Mouse (Mus musculus): ENCODE measurements at regions not wholly inside any gene's neighbourhood (a gene's known extent, or its start where the extent isn't known, plus 50 kb on each side); places are given as distances from the start of the nearest gene placed in this dataset.
A peak's percentile ranks its signal among the peaks of the same experiment; 100 is the strongest.
"Not testable (repeated sequence)": the region's sequence is repeated elsewhere in the genome, so short reads cannot be mapped to it uniquely, and the experiment has no call there.

DNA sequence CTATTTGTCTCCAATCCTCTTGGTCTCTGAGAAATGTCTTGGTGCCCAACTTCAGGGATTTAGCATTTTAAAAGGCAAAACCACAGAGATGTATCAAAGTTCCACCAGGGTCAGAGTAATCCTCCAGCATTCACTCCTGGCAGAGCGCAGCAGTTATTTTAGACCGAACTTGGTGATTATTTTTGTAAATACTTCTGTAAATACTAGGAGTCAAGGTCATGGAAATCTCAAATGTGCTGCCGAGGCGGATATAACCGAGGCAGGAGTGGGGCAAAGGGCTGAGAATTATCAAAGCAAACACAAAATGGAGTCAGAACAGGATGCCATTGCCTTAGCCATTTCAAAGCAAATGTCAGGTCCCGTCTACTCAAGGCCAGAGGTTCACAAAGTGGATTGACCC is 105.2 kb downstream of the Nucb2 start:
- H3K9ac ChIP-seq (ENCODE audit: low read length), result no peak overlapping the region
- no peak for ATAC-seq (ENCODE audit: insufficient read depth, low FRiP score, low TSS enrichment)
- H3K4me1 ChIP-seq (ENCODE audit: control insufficient read depth, insufficient read depth, low read length), result no peaks in the 10 kb centered on the region
- H3K36me3 ChIP-seq (ENCODE audit: control insufficient read depth, insufficient read depth, low read length), result no peaks in the 10 kb centered on the region
- H3K4me3 ChIP-seq (ENCODE audit: low read depth, low read length), result no peak overlapping the region
- no peak overlapping the region for H3K4me2 ChIP-seq (ENCODE audit: low read depth)
- no peaks in the 10 kb centered on the region for H3K27me3 ChIP-seq (ENCODE audit: control insufficient read depth, insufficient read depth, low read length)
- no peaks in the 10 kb centered on the region for H3K9me3 ChIP-seq (ENCODE audit: control insufficient read depth, low read length)
- 82% methylated on average over 6 of the region's 6 CpGs for WGBS
- H3K27ac ChIP-seq (ENCODE audit: low read depth, low read length), result no peak overlapping the region
- DNase-seq (ENCODE audit: low spot score), result no peak

DNA sequence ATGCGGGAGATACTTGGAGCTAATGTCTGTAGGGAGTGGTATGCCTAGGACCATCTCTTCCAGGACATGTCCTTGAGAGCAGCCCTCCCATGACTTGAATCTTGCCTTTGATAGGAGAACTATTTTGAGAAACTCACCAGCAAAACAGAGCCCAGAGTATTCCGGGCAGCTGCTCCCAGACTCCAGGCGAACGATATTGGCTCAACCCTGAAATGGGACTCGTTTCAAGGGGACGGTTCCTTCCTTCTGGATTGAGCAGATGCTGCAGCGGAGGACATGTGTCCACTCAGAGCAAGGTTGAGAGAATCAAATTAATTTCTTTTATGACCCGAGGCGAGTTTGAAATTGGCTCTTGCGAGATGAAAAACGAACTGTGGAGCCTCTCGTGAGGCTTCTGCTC is 105.7 kb downstream of the Nucb2 start:
- H3K36me3 ChIP-seq (ENCODE audit: control insufficient read depth, insufficient read depth, low read length), result no peaks in the 10 kb centered on the region
- DNase-seq (ENCODE audit: low spot score), result no peak
- H3K27me3 ChIP-seq (ENCODE audit: control insufficient read depth, insufficient read depth, low read length), result no peaks in the 10 kb centered on the region
- 84% methylated on average over 12 of the region's 12 CpGs for WGBS
- H3K27ac ChIP-seq (ENCODE audit: low read depth, low read length), result no peak overlapping the region
- no peaks in the 10 kb centered on the region for H3K4me1 ChIP-seq (ENCODE audit: control insufficient read depth, insufficient read depth, low read length)
- no peaks in the 10 kb centered on the region for H3K9me3 ChIP-seq (ENCODE audit: control insufficient read depth, low read length)
- H3K9ac ChIP-seq (ENCODE audit: low read length), result no peak overlapping the region
- ATAC-seq (ENCODE audit: insufficient read depth, low FRiP score, low TSS enrichment), result no peak
- H3K4me2 ChIP-seq (ENCODE audit: low read depth), result no peak overlapping the region
- no peak overlapping the region for H3K4me3 ChIP-seq (ENCODE audit: low read depth, low read length)

DNA sequence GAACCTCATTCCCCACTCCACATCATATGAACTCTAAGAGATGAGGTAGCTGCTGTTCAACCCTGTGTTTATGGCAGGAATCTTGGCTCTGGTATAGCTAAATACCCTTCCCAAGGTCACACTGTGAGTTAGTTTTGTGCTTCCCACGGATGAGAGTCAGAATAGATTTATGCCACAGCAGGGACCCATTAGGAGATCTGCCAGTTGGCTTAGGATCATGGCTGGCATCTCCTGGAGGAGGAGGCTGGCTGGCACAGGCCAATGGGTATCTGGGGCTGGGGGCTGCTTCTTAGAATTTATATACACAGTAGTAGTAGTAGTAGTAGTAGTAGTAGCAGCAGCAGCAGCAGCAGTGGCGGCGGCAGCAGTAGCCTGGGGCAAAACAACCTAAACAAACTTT is 111.8 kb downstream of the Nucb2 start:
- no peaks in the 10 kb centered on the region for H3K27me3 ChIP-seq (ENCODE audit: control insufficient read depth, insufficient read depth, low read length)
- no peaks in the 10 kb centered on the region for H3K4me1 ChIP-seq (ENCODE audit: control insufficient read depth, insufficient read depth, low read length)
- DNase-seq (ENCODE audit: low spot score), result no peak
- no peak overlapping the region for H3K4me2 ChIP-seq (ENCODE audit: low read depth)
- no peak overlapping the region for H3K27ac ChIP-seq (ENCODE audit: low read depth, low read length)
- no peaks in the 10 kb centered on the region for H3K9me3 ChIP-seq (ENCODE audit: control insufficient read depth, low read length)
- no peaks in the 10 kb centered on the region for H3K36me3 ChIP-seq (ENCODE audit: control insufficient read depth, insufficient read depth, low read length)
- H3K9ac ChIP-seq (ENCODE audit: low read length), result no peak overlapping the region
- no peak for ATAC-seq (ENCODE audit: insufficient read depth, low FRiP score, low TSS enrichment)
- WGBS, result 76% methylated on average over 3 of the region's 3 CpGs
- no peak overlapping the region for H3K4me3 ChIP-seq (ENCODE audit: low read depth, low read length)

DNA sequence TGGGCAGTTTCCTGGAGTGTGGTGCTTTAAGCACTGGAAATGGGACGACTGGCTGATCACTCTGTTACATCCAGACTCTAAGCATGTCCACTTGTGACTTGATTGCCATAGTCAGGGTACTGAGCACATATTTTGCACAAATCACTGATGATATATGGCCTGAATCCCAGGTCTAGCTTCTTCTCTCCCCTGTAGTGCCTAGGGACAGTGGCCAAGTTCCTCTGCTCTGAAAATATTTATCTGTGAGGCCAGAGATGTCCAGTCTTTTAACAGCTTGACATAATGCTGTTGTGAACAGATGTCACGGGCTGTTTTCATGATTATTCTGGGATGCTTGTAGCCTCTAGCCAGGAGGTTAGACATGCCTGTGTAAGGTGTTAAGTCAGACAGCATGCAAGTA is 115.5 kb downstream of the Nucb2 start:
- 72% methylated on average over 2 of the region's 2 CpGs for WGBS

DNA sequence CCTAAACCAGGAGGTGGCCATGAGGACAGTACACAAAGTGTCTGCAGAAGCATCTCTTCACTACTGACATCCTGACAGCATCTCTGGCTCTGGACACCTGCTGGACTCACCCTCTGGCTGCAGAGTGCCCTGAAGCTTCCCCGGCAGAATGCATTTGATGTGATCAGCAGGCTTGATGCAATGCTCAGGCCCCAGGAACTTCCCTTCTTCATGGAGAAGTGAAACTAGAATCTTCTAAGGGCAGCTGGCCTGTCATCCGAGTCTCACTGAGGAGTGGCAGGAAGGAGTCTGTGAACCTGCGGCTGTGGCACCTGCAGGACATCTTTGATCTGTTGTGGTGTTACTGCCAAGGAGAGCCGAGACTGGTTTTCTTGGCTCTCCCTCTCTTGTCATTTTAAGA is 116.2 kb downstream of the Nucb2 start:
- no peak for DNase-seq (ENCODE audit: low spot score)
- WGBS, result 69% methylated on average over 4 of the region's 4 CpGs

More for the DNA sequence above, 115.5 kb downstream of the Nucb2 start:
- Histone ChIP-seq H3K9me3 (ENCODE audit: control insufficient read depth, low read length) (no peaks in the 10 kb centered on the region), H3K36me3 (ENCODE audit: control insufficient read depth, insufficient read depth, low read length) (no peaks in the 10 kb centered on the region), H3K4me3 (ENCODE audit: low read depth, low read length) (no peak overlapping the region), H3K27ac (ENCODE audit: low read depth, low read length) (no peak overlapping the region), H3K4me1 (ENCODE audit: control insufficient read depth, insufficient read depth, low read length) (no peaks in the 10 kb centered on the region), H3K9ac (ENCODE audit: low read length) (no peak overlapping the region), H3K4me2 (ENCODE audit: low read depth) (no peak overlapping the region), H3K27me3 (ENCODE audit: control insufficient read depth, insufficient read depth, low read length) (no peaks in the 10 kb centered on the region)
- ATAC-seq (ENCODE audit: insufficient read depth, low FRiP score, low TSS enrichment), result no peak
- DNase-seq (ENCODE audit: low spot score), result no peak

DNA sequence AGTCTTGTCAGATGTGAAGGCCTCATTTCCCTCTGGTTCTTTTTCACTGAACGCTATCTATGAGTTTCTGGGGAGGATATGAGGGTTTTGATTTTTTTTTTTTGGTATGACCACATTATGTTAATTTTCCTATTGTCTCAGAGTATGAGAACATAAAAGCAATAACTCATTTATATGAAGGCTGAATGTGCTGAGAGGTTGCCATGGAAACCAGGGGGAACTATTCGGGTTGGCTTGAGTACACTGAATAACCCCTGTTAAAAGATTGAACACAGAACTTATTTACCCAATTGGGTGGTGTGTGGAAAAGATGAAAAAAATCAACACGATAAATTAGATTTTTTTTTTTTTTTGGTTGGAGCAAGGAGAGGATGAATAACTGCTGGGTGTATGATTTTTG is 129.0 kb downstream of the Nucb2 start:
- Histone ChIP-seq H3K27ac (ENCODE audit: low read depth, low read length) (no peak overlapping the region), H3K4me3 (ENCODE audit: low read depth, low read length) (no peak overlapping the region), H3K9ac (ENCODE audit: low read length) (no peak overlapping the region), H3K36me3 (ENCODE audit: control insufficient read depth, insufficient read depth, low read length) (no peaks in the 10 kb centered on the region), H3K4me2 (ENCODE audit: low read depth) (no peak overlapping the region), H3K9me3 (ENCODE audit: control insufficient read depth, low read length) (no peaks in the 10 kb centered on the region), H3K27me3 (ENCODE audit: control insufficient read depth, insufficient read depth, low read length) (no peaks in the 10 kb centered on the region), H3K4me1 (ENCODE audit: control insufficient read depth, insufficient read depth, low read length) (no peaks in the 10 kb centered on the region)
- ATAC-seq (ENCODE audit: insufficient read depth, low FRiP score, low TSS enrichment) (no peak), DNase-seq (ENCODE audit: low spot score) (no peak)
- 78% methylated on average over 3 of the region's 3 CpGs for WGBS

More for the DNA sequence above, 116.2 kb downstream of the Nucb2 start:
- H3K27me3 ChIP-seq (ENCODE audit: control insufficient read depth, insufficient read depth, low read length), result no peaks in the 10 kb centered on the region
- ATAC-seq (ENCODE audit: insufficient read depth, low FRiP score, low TSS enrichment), result no peak
- no peak overlapping the region for H3K4me2 ChIP-seq (ENCODE audit: low read depth)
- no peaks in the 10 kb centered on the region for H3K4me1 ChIP-seq (ENCODE audit: control insufficient read depth, insufficient read depth, low read length)
- no peak overlapping the region for H3K27ac ChIP-seq (ENCODE audit: low read depth, low read length)
- H3K9ac ChIP-seq (ENCODE audit: low read length), result no peak overlapping the region
- H3K9me3 ChIP-seq (ENCODE audit: control insufficient read depth, low read length), result no peaks in the 10 kb centered on the region
- H3K36me3 ChIP-seq (ENCODE audit: control insufficient read depth, insufficient read depth, low read length), result no peaks in the 10 kb centered on the region
- H3K4me3 ChIP-seq (ENCODE audit: low read depth, low read length), result no peak overlapping the region

DNA sequence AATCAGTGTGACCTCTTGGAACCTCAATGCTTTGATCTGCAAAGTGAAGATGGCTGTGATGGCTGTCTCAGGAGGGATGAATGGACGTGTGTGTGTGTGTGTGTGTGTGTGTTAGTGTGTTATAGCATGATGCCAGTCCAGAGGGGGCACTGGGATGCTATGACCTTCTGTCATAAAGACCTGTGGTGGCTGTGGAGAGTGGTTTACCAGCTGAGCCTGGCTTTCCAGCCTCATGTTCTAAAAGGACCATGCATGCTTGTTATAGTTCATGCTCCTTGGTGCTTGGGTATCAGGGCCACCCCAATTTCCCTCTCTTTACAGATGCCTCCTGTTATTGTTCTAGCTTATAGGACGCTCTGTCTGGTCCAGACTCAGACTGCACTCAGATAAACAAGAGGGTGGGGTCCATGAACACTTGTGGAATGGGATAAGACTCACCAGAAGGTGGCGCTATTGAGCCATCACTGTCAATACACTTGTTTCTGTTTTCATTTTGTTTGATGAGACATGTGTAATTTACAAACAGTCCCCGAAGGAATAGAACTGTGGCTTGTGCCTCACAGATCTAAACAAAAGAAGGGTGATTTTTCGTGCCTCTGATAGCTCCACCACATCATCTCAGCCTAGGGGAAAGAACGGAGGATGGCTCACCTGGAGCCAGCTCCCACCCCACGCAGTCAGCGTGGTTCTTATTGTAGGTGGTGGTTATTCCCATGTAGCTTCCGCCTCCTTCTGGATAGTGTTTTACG is 140.9 kb downstream of the Nucb2 start:
- Histone ChIP-seq H3K27ac (ENCODE audit: low read depth, low read length) (no peak overlapping the region), H3K9me3 (ENCODE audit: control insufficient read depth, low read length) (no peaks in the 10 kb centered on the region), H3K27me3 (ENCODE audit: control insufficient read depth, insufficient read depth, low read length) (no peaks in the 10 kb centered on the region), H3K4me2 (ENCODE audit: low read depth) (no peak overlapping the region), H3K4me3 (ENCODE audit: low read depth, low read length) (no peak overlapping the region), H3K4me1 (ENCODE audit: control insufficient read depth, insufficient read depth, low read length) (no peaks in the 10 kb centered on the region), H3K9ac (ENCODE audit: low read length) (no peak overlapping the region), H3K36me3 (ENCODE audit: control insufficient read depth, insufficient read depth, low read length) (no peaks in the 10 kb centered on the region)
- 56% methylated on average over 10 of the region's 10 CpGs for WGBS
- DNase-seq (ENCODE audit: low spot score) (peak; percentile 62), ATAC-seq (ENCODE audit: insufficient read depth, low FRiP score, low TSS enrichment) (no peak)

DNA sequence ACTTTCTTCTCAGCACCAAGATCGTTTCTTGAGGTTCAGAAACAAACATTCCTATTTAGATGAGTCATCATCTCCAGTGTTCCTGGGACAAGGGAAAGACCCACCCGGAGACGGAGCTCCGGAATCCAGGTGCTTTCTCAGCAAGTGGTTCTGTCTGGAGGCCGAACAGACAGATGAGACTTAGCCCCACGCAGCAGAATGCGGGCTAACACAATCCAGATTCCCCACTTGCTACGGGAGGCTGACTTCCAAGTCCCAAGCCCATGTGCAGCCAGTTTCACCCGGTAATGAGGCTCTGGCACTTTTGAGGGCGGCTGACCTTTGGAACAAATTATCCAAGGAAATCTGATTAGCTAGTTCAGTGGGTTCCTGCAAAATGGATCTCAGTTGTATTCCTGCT is 150.3 kb downstream of the Nucb2 start:
- Histone ChIP-seq H3K27me3 (ENCODE audit: control insufficient read depth, insufficient read depth, low read length) (no peaks in the 10 kb centered on the region), H3K4me3 (ENCODE audit: low read depth, low read length) (no peak overlapping the region), H3K4me1 (ENCODE audit: control insufficient read depth, insufficient read depth, low read length) (no peaks in the 10 kb centered on the region), H3K27ac (ENCODE audit: low read depth, low read length) (no peak overlapping the region), H3K9me3 (ENCODE audit: control insufficient read depth, low read length) (no peaks in the 10 kb centered on the region), H3K4me2 (ENCODE audit: low read depth) (no peak overlapping the region), H3K9ac (ENCODE audit: low read length) (no peak overlapping the region), H3K36me3 (ENCODE audit: control insufficient read depth, insufficient read depth, low read length) (no peaks in the 10 kb centered on the region)
- DNase-seq (ENCODE audit: low spot score) (no peak), ATAC-seq (ENCODE audit: insufficient read depth, low FRiP score, low TSS enrichment) (no peak)
- WGBS, result 67% methylated on average over 10 of the region's 10 CpGs

DNA sequence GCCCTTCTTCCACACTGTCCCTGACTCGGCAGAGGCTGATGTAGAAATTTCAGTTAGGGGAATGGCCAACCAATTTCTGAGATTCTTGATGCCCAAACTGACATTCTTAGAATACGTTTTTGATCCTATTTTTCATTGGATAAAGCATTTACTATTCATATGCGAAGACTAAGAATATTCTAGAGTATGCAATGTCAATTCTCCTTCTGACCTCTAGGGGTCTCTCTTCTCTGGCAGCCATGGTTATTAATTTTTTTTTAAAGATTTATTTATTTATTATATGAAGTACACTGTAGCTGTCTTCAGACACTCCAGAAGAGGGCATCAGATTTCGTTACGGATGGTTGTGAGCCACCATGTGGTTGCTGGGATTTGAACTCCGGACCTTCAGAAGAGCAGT is 152.9 kb downstream of the Nucb2 start:
- H3K9me3 ChIP-seq (ENCODE audit: control insufficient read depth, low read length); H3K36me3 ChIP-seq (ENCODE audit: control insufficient read depth, insufficient read depth, low read length); H3K4me3 ChIP-seq (ENCODE audit: low read depth, low read length); H3K4me2 ChIP-seq (ENCODE audit: low read depth); H3K4me1 ChIP-seq (ENCODE audit: control insufficient read depth, insufficient read depth, low read length); H3K27me3 ChIP-seq (ENCODE audit: control insufficient read depth, insufficient read depth, low read length); H3K9ac ChIP-seq (ENCODE audit: low read length); ATAC-seq (ENCODE audit: insufficient read depth, low FRiP score, low TSS enrichment); DNase-seq (ENCODE audit: low spot score); H3K27ac ChIP-seq (ENCODE audit: low read depth, low read length): not testable (repeated sequence)
- WGBS, result 94% methylated on average over 6 of the region's 6 CpGs

Measured in neural tube, embryonic 11.5 days (tissue).